Mouse (Mus musculus): ENCODE measurements around the gene Tnrc18. TPM values are rescaled to one million over a fixed set of nuclear protein-coding genes. Genes with fewer than 3 reads are reported as not detected.

Tnrc18 gene
- polyA plus RNA-seq, 1 experiment, result 30.9 TPM

DNA sequence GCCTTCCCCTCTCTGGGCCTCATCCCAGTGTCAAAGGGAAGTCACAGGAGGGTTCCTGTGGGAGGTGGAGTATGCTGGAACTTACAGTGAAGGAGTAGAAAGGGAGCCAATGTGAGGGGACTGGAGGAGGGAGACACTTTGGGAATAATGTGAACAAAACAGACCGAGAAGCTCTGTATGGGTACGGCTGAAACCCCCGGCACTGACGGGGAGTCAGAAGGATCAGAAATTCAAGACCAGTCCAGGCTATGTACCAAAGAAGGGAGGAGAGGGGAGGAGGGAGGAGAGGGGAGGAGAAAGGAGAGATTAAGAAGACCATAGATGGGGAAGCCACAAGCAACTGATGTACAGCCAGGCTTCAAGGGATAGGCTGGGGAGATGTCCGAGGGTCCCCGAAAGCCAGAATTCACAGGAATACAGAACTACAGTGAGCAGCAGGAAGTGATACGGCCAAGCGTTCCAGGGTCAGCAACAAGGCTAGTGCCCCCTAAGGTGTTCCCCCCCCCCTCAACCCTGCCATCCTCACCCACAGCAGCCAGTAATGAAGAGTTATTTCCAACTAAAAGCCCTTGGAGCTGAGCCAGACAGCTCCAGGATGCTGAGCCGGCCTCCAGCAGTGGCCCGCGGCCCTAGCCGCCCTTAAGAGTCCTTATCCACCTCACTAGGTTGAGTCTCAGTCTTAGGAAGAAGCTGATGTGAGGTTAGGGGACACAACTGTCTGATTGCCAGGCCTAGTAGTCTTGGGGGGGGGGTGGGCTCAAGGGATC is 124.3 kb downstream of the Tnrc18 start:
- no peak for DNase-seq (ENCODE audit: low read depth)

DNA sequence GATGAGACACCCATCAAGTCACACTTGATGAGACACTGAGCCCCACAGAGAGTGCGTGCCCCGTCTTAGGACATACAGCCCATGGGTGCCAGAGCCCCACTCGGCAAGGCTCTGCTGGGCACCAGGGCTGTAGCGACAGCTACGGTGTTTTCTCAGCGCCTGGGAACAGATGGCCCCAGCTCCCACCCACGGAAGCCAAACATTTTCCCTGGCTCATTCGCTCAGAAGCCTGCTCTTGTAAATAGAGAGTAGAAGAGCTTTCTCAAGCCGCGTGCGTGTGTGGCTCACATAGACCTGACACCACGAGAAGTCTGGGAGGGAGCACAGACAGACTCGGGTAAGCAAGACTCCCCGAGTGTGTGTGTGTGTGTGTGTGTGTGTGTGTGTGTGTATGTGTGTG is 125.2 kb downstream of the Tnrc18 start, which contains the start of gene Slc29a4:
Slc29a4 (plus strand) TSS at position 265 of the 400 bp plus-strand sequence.
- no peak for DNase-seq (ENCODE audit: low read depth)

DNA sequence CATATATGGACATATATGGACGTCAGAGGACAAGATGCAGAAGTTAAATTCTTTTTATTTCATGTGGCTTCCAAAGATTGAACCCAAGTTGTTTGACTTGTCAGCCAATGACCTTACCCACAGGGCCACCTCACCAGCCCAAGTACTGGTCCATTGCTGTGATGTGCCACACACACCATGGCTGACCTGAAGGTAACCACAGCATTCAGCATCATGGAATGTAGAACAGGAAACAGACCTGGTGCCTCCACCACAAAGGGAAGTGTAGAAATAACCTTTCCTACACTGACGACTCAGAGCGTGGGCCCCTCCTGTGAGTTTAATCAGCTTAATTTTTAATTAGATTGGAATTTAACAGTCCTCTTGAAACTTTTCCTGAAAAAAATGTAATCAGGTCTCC is 127.1 kb downstream of the Tnrc18 start:
- no peak for DNase-seq (ENCODE audit: low read depth)

DNA sequence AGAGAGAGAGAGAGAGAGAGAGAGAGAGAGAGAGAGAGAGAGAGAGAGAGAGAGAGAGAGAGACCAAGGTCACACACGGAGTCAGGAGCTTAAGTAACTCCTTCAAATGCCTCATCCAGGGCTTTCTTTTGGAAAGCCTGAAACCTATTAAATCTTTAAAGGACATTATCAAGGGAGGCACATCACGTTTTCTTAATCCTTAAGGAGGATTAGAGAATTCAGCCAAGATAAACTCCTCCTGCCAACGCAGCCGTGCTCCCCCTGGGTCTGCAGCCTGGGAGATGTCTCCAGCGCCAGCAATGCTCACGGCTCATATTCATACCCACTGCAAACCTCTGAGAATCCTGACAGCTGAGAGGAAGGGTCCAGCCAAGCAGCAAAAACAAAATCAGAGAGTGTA is 128.6 kb downstream of the Tnrc18 start:
- DNase-seq (ENCODE audit: low read depth), result no peak

DNA sequence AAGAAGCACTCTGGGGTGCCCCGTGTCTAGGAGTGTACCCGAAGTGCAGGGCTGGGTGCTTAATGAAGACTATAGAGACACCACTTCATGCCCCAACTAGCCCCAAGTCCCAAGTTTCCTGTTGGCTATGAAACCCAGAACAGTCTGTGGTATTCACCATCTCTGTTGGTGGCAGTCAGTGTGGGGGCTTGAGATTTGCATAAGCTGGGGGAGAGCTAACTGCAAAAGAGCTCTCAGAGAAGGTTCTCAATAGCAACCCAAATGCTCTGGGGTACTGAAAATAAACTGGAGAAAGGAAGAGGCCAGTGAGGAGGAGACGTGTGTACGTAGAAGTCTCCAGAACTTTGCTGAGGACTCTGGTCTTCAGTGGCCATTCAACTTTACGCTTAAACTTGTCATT is 134.9 kb downstream of the Tnrc18 start:
- no peak for DNase-seq (ENCODE audit: low read depth)

DNA sequence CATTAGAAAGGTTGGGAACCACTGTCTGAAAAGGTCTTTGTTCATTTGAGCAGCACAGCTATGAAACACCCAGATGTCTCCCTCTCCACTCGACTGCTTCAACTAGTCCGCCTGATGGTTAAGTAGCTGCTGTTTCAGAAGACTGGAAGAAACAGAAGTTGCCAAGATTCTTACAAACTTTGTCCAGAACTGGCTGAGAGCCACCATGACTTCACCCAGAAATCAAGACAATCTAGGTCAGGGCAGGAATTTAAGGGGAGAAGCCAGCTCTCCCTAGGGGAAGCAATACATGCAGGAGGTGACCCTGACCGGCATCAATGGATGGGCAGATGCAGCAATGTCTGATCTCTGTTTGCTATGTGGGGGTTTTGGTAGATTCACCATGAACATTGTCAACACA is 135.6 kb downstream of the Tnrc18 start:
- DNase-seq (ENCODE audit: low read depth), result no peak

DNA sequence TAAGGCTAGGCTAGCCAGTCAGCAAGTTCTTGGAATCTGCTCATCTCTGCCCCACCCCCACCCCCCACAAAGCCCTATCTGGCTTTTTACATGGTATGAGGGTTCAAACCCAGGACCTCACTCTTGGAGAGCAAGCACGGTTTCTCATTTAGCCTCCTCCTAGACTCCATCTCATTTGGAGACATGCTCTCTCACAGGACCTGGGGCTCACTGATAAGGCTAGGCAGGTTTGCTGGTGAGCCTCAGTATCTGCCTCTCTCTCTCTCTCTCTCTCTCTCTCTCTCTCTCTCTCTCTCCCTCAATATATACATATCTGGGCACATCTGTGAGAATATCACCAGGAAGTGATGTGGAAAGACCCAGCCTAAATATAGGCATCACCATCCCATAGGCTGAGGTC is 138.4 kb downstream of the Tnrc18 start:
- no peak for DNase-seq (ENCODE audit: low read depth)

DNA sequence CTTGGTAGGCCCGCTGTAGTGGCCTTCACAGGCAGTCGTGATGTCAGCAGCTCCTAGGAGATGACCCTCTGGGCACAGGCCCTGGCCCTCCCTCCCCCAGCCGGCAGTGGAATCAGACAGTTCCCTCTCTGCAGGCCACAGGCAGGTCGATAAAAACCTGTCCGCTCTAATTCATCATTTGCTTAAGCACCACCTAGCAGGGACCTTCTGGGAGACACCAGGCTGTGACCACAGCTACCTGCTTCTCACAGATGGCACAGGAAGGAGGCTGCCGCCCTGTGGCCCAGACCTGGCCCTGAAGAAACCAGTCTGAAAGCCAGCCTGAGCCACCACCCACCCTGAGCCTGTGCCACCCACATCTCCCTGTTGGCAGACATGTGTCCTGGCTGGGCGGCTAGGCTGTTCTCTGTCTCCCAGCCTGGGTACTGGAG is 139.3 kb downstream of the Tnrc18 start:
- DNase-seq (ENCODE audit: low read depth), result no peak

Other genes starting within 250 kb of the Tnrc18 start
- 2.1 and 2.5 TPM in 2 replicates for gene Mmd2, start 208.9 kb downstream of the Tnrc18 start, polyA plus RNA-seq (2012; rRNA removed)
- gene Wipi2, start 190.0 kb downstream of the Tnrc18 start, polyA plus RNA-seq (2012; rRNA removed), result 55.6 and 59.7 TPM in 2 replicates
- 4.6 and 6.7 TPM in 2 replicates for gene Slc29a4, start 125.2 kb downstream of the Tnrc18 start, polyA plus RNA-seq (2012; rRNA removed)
- 15.4 and 16.5 TPM in 2 replicates for gene Fbxl18, start 77.8 kb upstream of the Tnrc18 start, polyA plus RNA-seq (2012; rRNA removed)
- 2,910 and 3,485 TPM in 2 replicates for gene Actb, start 89.1 kb upstream of the Tnrc18 start, polyA plus RNA-seq (2012; rRNA removed)
- gene Fscn1, start 142.7 kb upstream of the Tnrc18 start, polyA plus RNA-seq (2012; rRNA removed), result 50.4 and 57.8 TPM in 2 replicates

Data from gonadal fat pad, adult 2 months (tissue).